Mouse (Mus musculus) MEL (cell line): ENCODE data around the gene Acvr2a.

Experiments used
- CTCF ChIP-seq, 3 experiments: IDR thresholded peaks in 2 of 3; conservative IDR thresholded peaks in 1 of 3; 2 replicates each; pipeline ENCODE4 v1.5.1; 2011 to 2012; ENCODE audit warnings: low read length in 3 of 3, low read depth in 2 of 3, mild to moderate bottlenecking in 2 of 3, improper control_type of control experiment in 1 of 3, inconsistent platforms in 1 of 3, mixed read lengths in 1 of 3, moderate library complexity in 1 of 3; ENCODE audit not compliant: control insufficient read depth in 1 of 3, insufficient read depth in 1 of 3, poor library complexity in 1 of 3, severe bottlenecking in 1 of 3
- E2F4 ChIP-seq: IDR thresholded peaks from 2 replicates; pipeline ENCODE4 v1.6.1; 2011; ENCODE audit warnings: low read depth, low read length, improper control_type of control experiment, borderline replicate concordance
- NRF1 ChIP-seq: IDR thresholded peaks from 2 replicates; pipeline ENCODE4 v1.6.1; 2014; ENCODE audit warnings: low read depth, mild to moderate bottlenecking, inconsistent platforms, low read length, improper control_type of control experiment, moderate library complexity; ENCODE audit not compliant: poor library complexity, insufficient read depth, severe bottlenecking
- POLR2A ChIP-seq, 2 experiments: IDR thresholded peaks; 2 replicates each; pipeline ENCODE4 v1.6.1; 2011 to 2012; ENCODE audit warnings: low read length in 2 of 2, mild to moderate bottlenecking in 2 of 2, control low read depth in 1 of 2, improper control_type of control experiment in 1 of 2, low read depth in 1 of 2, moderate library complexity in 1 of 2; ENCODE audit not compliant: control insufficient read depth in 1 of 2, insufficient read depth in 1 of 2, poor library complexity in 1 of 2

DNA sequence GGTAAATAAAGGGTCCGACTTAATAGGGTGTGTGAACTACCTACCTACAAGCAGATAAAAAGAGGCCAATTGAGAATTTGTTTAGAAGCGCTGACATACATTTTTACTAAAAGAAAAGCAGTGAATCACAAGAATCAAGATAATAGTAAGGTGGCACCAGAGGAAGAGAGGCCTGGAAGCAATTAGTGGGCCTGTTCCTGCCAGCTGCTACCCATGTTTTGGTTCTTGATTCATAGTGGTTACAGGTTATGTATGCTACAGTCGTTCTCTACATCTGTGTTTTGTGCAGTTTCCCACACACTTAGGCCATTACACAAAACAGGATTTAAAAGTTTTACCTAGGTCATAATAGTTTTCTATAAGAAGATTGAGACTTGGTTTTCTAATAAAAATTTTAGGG, 133.9 kb downstream of the Acvr2a start:
- no peak for TF ChIP-seq NRF1
- no peak for TF ChIP-seq E2F4
- no peak for TF ChIP-seq CTCF (IDR thresholded peaks at IDR 0.05 in 2 of 3, conservative IDR thresholded peaks at IDR 0.05 in 1 of 3; ENCODE audit: control insufficient read depth in 1 of 3, insufficient read depth in 1 of 3, low read depth in 2 of 3, low read length in 3 of 3, poor library complexity in 1 of 3, severe bottlenecking in 1 of 3)
- TF ChIP-seq POLR2A (IDR thresholded peaks at IDR 0.05; ENCODE audit: control insufficient read depth in 1 of 2, insufficient read depth in 1 of 2, low read depth in 1 of 2, low read length in 2 of 2, poor library complexity in 1 of 2), result no peak
